Mouse (Mus musculus): ENCODE measurements at regions not wholly inside any gene's neighbourhood (a gene's known extent, or its start where the extent isn't known, plus 50 kb on each side); places are given as distances from the start of the nearest gene placed in this dataset.

DNA sequence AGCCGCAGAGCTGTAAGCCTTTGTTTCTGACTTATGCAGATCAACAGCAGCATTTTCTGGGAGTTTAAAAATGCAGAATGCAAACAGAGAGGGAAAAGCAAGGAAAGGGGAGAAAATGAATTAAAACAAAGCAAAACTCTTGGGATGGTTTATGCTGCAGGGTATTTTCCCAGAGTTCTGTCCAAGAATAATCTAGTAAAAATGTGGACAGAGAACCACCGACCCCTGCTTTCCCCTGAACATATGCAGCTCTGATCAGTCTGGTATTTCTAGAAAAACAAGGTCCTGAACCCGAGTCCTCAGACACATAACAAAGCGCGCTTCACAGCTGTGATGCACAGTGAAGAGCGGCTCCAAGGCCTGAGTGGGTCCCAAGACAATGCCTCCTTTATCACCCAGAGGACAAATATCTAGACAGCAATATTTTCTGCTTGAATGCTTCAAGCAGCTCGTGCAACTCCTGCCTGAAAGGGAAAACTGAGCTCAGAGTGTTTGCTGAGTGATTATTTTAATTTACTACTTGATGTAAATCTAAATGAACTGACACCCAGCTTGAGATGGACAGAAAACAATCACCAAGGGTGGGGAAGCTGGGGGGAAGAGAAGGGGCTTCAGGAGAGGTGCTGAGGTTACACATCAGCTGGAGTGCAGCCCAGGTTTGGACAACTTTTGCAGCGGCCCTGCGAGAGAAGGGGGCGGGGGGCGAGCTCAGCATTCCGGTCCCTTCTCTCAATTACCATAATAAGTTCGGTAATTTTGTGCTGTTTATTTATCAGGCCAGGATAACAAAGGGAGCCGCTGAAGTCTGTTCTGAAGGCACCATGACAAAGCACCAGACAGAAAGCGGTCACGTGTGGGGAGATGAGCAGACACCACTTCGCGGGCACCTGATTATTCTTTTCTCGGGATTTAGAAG lies 853.6 kb downstream of the 5730522E02Rik start:
- no peak for DNase-seq (ENCODE audit: low spot score in 2 of 2)

DNA sequence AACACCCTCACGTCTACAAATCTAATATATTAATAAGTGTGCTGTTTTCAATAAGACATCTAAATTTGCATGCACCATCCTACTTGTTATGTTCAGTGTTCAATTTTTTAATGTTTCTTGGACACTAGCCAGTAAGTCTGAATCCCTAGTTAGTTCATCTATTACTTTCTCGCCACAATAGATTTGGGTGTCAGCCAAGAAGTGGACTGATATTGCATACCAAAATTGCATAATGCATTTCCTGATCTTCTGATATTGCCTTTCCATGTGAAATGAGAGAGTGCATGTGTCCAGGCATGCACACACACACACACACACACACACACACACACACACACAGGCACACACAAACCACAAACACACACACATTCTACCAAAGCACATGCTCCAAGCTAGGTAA lies 874.9 kb downstream of the 5730522E02Rik start:
- DNase-seq (ENCODE audit: low spot score in 2 of 2), result no peak

GRCm38 (mm10) chr11:25330696-25331095 lies 879.9 kb downstream of the 5730522E02Rik start:
- DNase-seq (ENCODE audit: low spot score in 2 of 2), result no peak

GRCm38 (mm10) chr11:25322426-25322825 lies 888.1 kb downstream of the 5730522E02Rik start:
- no peak for DNase-seq (ENCODE audit: low spot score in 2 of 2)

DNA sequence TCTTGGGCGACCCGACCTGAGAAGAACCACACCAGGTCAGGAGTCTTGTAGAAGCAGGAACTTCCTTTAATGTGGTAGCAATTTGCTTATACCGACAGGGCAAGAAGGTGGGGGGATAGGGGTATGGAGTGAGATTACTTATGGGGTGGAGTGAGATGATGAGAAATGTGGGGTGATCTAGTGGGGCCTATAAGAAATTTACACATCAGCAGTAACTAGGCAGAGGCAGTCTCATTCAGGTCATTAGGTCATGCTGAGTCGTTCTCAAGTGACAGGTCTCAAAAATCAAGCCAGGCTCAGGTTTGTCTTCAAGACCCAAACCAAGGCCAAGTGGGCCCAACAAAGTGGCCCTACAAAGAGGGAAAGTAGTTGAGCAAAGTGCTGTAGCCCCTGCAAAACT lies 889.1 kb downstream of the 5730522E02Rik start:
- no peak for DNase-seq (ENCODE audit: low spot score in 2 of 2)

DNA sequence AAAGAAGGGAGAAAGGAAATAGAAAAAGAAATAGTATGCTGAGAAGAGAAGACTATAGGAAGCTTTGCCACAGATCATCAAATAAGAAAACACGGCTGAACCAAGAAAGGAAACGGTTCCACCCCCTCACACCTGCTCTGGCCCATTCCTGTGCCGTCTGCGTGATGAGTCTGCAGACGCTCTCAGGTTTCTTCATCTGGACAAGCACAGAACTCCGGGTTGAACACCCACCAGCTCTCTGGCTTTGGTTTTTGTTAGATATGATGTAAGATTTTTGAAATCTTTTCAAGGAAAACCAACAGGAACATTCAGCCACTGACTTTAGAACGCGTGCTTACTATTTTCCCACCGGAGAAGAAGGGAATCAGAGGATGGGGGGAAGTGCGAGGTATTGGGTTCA lies 895.9 kb downstream of the 5730522E02Rik start:
- no peak for DNase-seq (ENCODE audit: low spot score in 2 of 2)

DNA sequence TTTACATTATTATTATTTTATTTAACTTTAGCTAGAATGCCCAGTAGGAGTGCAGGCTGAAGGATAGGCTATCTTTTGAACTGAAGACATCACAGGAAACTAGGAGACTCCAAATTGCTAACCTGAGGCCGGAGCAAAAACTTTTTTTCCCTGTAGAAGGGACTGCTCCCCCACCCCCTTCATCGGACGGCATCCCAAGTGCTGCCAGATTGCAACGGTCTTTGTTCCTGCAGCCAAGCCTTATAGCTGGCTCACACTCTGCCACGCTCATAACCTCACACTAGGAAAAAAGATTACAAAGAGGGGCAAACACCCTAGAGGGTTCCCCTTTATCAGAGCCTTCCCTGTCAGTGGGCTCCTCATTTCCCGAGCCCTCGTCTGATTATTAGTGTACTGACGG lies 896.7 kb downstream of the 5730522E02Rik start:
- no peak for DNase-seq (ENCODE audit: low spot score in 2 of 2)

DNA sequence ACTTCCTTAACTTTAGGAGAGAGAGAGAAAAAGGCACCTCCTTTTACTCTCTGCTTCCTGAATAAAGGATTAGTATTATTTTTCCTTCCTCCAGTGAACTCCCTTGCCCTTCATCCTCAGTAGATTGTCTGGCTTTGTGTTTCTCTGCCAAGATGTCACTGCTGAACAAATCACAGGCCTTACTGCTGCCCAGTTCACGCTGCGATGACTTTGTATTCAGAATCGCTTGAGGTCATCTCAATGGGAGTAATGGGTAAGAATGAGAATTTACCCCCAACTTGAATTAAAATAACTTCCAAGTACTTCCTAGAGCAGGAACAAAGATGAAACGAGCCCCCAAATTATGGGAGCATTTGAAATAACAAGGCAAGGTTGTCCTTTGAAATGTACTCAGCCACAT lies 897.3 kb downstream of the 5730522E02Rik start:
- no peak for DNase-seq (ENCODE audit: low spot score in 2 of 2)

DNA sequence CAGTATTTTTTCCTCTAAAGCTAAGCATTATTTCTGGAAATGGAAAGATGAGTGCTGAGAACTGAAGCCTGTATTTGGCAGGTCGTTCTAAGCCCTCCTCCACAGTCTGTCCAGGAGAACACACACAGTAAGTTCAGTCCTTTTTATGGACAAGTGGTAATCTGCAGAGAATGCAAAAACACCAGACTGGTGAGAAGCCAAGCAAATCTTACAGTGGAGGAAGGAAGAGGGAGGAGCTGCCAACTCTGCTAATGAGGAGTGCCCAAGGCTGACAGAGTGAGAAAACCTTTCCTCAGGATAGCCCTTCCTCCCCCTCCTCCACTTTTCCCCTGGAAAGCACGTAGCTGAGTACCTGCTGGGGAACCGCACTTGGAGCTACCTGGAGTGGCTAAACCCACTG lies 899.8 kb downstream of the 5730522E02Rik start:
- DNase-seq (ENCODE audit: low spot score in 2 of 2), result no peak

DNA sequence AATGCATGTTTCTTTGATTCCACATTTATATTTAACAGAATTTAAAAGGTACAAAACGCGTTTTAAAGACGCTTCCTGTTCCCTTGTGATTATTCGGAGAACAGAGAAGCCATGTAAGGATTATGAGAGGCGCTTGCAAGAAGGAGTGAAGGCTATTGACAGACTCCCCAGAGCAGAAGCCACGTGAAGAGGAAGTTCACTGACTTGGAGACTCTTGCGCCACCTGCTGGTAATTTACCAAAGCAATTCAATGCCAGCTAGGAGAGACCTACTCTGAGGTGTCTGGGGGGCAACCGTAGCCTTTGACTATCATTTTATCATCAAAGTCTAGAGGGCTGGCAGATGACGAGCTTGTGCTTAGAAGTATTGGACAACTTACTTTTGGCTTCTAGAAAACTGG lies 909.4 kb downstream of the 5730522E02Rik start:
- peak; percentile 28 to 38 for DNase-seq (ENCODE audit: low spot score in 2 of 2)

- DNase-seq (ENCODE audit: low spot score in 2 of 2), result no peak
Observed at GRCm38 (mm10) chr11:25288346-25288745, 922.2 kb downstream of the 5730522E02Rik start.

DNA sequence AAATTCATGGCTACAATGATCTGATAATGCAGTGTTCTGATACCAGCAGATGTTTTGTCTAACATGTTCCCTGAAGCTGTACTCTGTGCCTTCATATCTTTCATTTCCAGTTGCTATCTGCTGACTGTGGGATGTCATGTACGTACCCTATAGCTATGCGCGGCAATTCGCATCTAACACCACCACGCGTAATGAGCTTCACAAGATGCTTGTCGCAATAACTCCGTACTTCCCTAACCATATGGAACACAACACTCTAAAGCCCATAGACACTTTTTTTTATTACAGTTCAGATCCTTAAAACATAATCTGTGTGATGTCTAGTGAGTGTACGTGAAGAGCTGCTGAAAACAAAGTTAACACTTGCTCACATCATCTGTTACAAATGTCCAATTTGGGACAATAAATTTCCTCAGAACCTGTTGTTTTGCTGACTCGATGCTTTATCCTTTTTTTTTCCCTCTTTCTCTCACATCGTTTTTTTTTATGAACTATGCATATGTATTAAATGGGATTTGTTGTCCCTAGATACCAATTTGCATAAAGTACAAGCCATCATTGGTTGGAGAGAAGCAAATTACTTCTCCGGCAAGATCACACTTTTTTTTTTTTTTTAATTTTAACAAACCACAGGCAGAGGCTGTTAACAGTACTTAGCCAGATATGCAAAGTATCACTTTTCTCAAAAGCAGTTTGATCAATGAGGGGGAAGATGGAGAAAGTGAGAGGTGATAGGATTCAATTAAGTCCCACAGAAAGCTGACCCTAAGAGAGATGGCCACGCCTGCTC lies 922.9 kb downstream of the 5730522E02Rik start:
- DNase-seq (ENCODE audit: low spot score in 2 of 2), result no peak

DNA sequence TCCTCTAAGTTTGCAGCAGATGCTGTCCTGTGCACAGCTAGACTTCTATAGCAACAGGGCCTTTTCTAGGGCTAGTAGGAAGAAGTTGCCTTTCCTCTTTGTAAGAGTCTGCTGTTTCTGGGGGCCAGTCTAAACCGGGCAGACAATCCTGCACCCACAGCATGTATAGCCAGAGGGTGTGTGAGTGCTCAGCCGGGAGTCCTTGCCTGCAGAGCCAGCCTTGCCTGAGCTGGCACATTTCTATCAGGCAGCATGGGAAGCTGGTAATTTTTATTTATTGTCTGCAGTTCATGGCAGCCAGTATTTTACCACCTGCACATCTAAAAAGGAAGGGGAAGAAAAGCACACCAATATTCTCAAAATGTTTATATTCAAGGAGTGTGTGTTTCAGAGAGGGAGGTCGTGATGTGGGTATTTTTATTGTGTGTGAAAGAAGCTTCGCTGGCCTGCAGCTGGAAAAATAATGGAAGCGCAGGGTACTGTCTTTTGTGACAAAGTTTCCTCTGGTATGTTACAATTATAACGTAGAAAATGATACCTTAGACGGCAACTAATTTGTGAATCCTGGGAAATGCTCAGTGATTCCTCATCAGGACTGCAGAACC lies 940.5 kb downstream of the 5730522E02Rik start:
- DNase-seq (ENCODE audit: low spot score in 2 of 2), result no peak

DNA sequence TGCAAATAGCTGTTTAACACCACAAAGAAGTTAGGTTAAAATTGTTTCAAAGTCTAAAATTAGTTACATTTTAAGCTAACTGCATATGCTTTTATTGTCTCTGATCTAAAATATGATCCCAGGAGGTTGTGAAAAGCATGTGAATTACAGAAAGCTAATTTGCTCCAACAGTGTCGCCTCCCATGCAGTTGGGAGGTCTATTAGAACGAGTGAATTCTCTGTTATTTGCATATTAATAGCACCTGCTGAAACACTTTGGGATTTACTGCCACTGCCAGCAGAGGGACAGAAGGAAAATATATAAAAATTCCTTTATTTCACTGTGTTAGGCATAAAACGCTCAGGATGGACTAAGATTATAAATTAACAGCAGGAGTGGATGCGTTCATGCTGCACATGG lies 947.7 kb downstream of the 5730522E02Rik start:
- DNase-seq (ENCODE audit: low spot score in 2 of 2), result no peak

- DNase-seq (ENCODE audit: low spot score in 2 of 2), result no peak
Observed at GRCm38 (mm10) chr11:25259691-25260090, 950.9 kb downstream of the 5730522E02Rik start.

- no peak for DNase-seq (ENCODE audit: low spot score in 2 of 2)
Observed at GRCm38 (mm10) chr11:25233360-25233890, 977.1 kb downstream of the 5730522E02Rik start.
